Mouse (Mus musculus): ENCODE data around the gene Grap. TPM values are rescaled to one million over a fixed set of nuclear protein-coding genes. Genes with fewer than 3 reads are reported as not detected.

The Grap gene
- 5.8 and 8.6 TPM in 2 replicates for polyA plus RNA-seq (2012; ENCODE audit: insufficient read depth, insufficient read length, missing spikeins)

DNA sequence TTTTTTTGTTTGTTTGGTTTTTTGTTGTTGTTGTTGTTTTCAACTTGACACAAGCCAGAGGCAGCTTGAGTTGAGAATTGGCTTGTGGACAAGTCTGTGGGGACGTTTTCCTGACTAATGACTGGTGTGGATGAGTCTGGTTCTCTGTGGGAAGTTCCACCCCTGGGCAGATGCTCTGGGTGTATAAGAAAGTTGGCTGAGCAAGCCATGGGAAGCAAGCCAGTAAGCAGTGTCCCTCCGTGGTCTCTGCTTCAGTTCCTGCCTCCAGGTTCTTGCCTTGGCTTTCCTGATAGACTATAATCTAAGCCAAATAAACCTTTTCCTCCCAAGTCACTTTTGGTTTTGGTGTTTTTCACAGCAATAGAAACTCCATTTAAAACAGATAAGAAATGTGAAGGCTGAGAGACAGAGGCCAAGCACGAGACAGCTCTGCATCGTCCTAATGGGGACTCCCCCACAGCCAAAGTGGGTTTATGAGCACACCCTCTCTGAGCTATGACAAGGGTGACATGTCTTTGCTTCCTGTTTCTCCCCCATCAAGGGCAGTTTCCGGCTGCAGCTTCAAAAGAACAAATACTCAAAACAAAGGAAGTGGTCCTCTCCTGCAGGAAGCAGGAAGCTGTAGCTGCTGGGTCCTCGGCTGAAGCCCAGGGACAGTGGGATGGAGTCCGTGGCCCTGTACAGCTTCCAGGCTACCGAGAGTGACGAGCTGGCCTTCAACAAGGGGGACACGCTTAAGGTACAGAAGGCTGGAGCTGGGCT is at the start of gene Grap:
Gene Grap (plus strand): TSS at position 580 of the 762 bp plus-strand sequence.
- peak within 1 kb of the TSS; percentile 88 for H3K27ac ChIP-seq (replicated peaks; ENCODE audit: low read depth, low read length)
- H3K4me1 ChIP-seq (ENCODE audit: control insufficient read depth, insufficient read depth, insufficient read length, low read length) = peaks cover 25% of the 10 kb centered on the region
- H3K4me3 ChIP-seq (ENCODE audit: insufficient read depth, low read depth, low read length) = peak within 1 kb of the TSS; percentile 70

DNA sequence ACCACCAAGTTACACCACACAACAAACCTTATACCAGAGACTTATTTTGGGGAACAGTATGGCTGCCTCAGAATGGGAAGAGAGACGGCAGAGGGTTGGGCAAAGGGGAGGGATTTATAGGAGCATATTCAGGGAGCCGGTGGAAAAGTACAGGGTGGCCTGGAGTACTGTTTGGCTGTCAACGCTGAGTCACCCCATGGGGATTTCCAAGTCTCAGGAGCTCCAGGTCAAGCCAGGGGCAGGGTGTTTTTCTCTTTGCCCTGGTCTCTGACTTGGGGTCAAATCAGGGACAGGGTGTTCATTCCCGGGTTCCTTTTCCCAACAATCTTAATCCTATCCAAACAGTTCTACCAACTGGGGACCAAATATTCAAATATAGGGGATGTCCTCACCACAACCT is 45.0 kb upstream of the Grap start:
- peaks cover 14% of the 10 kb centered on the region for H3K4me1 ChIP-seq (ENCODE audit: control insufficient read depth, insufficient read depth, insufficient read length, low read length)
- peak overlapping the region; percentile 78 for H3K27ac ChIP-seq (replicated peaks; ENCODE audit: low read depth, low read length)
- no peak overlapping the region for H3K4me3 ChIP-seq (ENCODE audit: insufficient read depth, low read depth, low read length)

GRCm38 (mm10) chr11:61611197-61611596 is 41.9 kb upstream of the Grap start:
- peak overlapping the region; percentile 64 for H3K27ac ChIP-seq (replicated peaks; ENCODE audit: low read depth, low read length)
- peaks cover 24% of the 10 kb centered on the region for H3K4me1 ChIP-seq (ENCODE audit: control insufficient read depth, insufficient read depth, insufficient read length, low read length)
- H3K4me3 ChIP-seq (ENCODE audit: insufficient read depth, low read depth, low read length) = no peak overlapping the region

DNA sequence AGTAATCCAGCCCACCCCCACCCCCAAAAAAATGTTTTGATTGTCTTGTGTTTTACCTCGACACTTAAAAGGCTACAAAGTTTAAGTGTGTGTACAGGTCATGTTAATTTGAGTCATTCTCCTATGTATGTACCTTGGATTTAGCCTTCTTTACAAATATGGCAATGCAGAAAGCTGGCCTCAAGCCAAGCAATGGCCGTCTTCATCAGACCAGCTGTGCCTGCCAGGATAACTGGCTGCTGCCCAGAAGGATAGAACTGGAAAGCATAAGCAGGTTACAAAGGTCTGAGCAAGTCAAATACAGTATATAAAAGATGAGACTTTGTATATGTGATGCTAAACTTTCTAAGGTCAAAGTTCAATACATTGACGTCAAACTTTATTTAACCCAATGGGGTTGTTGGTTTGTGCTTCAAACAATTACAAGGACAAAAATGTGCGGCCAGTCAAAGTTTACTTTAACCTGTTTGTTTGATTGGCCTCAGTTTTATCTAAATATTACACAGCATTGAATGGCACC is 40.9 kb upstream of the Grap start:
- Histone ChIP-seq H3K27ac (replicated peaks; ENCODE audit: low read depth, low read length) (0 out of 2 replicates have a peak overlapping the region, but pooled peaks have one; percentile 7), H3K4me1 (ENCODE audit: control insufficient read depth, insufficient read depth, insufficient read length, low read length) (peaks cover 33% of the 10 kb centered on the region), H3K4me3 (ENCODE audit: insufficient read depth, low read depth, low read length) (no peak overlapping the region)

GRCm38 (mm10) chr11:61614401-61614800 is 38.7 kb upstream of the Grap start:
- peak overlapping the region; percentile 75 for H3K27ac ChIP-seq (replicated peaks; ENCODE audit: low read depth, low read length)
- peaks cover 42% of the 10 kb centered on the region for H3K4me1 ChIP-seq (ENCODE audit: control insufficient read depth, insufficient read depth, insufficient read length, low read length)
- H3K4me3 ChIP-seq (ENCODE audit: insufficient read depth, low read depth, low read length) = no peak overlapping the region

GRCm38 (mm10) chr11:61615686-61616522 is 37.2 kb upstream of the Grap start:
- Histone ChIP-seq H3K27ac (replicated peaks; ENCODE audit: low read depth, low read length) (peak overlapping the region; percentile 95), H3K4me3 (ENCODE audit: insufficient read depth, low read depth, low read length) (peak overlapping the region; percentile 17; the same call in 1 of the 2 replicates), H3K4me1 (ENCODE audit: control insufficient read depth, insufficient read depth, insufficient read length, low read length) (peaks cover 39% of the 10 kb centered on the region)

DNA sequence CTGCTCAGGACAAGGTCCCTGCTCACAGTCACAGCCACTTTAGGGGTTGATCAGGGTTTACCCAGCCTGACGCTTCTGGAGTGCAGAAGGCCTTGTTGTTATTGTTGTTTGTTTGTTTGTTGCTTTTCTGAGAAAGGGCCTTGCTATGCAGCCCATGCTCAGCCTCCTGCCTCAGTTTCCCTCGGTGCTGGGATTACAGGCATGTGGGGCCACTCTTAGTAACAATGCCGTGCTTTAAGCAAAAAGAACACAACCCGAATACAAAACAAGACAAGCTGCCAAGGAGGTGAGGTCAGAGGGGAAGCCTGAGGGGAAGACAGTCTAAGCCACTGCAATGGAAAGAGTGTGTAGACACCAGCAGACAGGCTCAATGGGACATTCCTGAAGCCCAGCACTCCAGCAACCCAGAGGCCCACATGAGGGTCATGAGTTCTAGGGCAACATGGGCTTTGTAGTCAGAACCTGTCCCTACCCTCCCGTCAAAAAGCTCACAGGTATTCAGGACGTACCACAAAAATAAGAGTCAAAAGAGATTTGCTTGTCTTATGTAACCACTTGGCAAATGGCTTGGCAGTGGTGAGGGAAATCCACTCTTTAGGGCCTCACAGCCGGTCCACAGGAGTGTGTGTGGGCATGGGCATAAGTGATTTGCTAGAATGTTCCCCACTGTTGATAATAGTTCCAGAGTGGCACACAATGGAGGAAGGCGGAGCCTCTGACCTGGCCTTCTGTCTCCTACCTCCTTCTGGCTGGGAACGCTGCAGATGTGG is 36.4 kb upstream of the Grap start:
- peaks cover 39% of the 10 kb centered on the region for H3K4me1 ChIP-seq (ENCODE audit: control insufficient read depth, insufficient read depth, insufficient read length, low read length)
- peak overlapping the region; percentile 17; the same call in 1 of the 2 replicates for H3K4me3 ChIP-seq (ENCODE audit: insufficient read depth, low read depth, low read length)
- peak overlapping the region; percentile 95 for H3K27ac ChIP-seq (replicated peaks; ENCODE audit: low read depth, low read length)

- Histone ChIP-seq H3K4me3 (ENCODE audit: insufficient read depth, low read depth, low read length) (no peak overlapping the region), H3K4me1 (ENCODE audit: control insufficient read depth, insufficient read depth, insufficient read length, low read length) (peaks cover 39% of the 10 kb centered on the region), H3K27ac (replicated peaks; ENCODE audit: low read depth, low read length) (peak overlapping the region; percentile 95)
These were observed 35.6 kb upstream of the Grap start for GRCm38 (mm10) chr11:61617293-61617975.

- Histone ChIP-seq H3K4me3 (ENCODE audit: insufficient read depth, low read depth, low read length) (no peak overlapping the region), H3K27ac (replicated peaks; ENCODE audit: low read depth, low read length) (peak overlapping the region; percentile 95)
These were observed 34.9 kb upstream of the Grap start for GRCm38 (mm10) chr11:61618131-61618530.

GRCm38 (mm10) chr11:61618571-61618970 is 34.5 kb upstream of the Grap start:
- Histone ChIP-seq H3K27ac (replicated peaks; ENCODE audit: low read depth, low read length) (peak overlapping the region; percentile 95), H3K4me1 (ENCODE audit: control insufficient read depth, insufficient read depth, insufficient read length, low read length) (peaks cover 39% of the 10 kb centered on the region), H3K4me3 (ENCODE audit: insufficient read depth, low read depth, low read length) (0 out of 2 replicates have a peak overlapping the region, but pooled peaks have one; percentile 1)

More at GRCm38 (mm10) chr11:61618131-61618530, 34.9 kb upstream of the Grap start:
- H3K4me1 ChIP-seq (ENCODE audit: control insufficient read depth, insufficient read depth, insufficient read length, low read length) = peaks cover 39% of the 10 kb centered on the region

- Histone ChIP-seq H3K4me1 (ENCODE audit: control insufficient read depth, insufficient read depth, insufficient read length, low read length) (peaks cover 37% of the 10 kb centered on the region), H3K27ac (replicated peaks; ENCODE audit: low read depth, low read length) (peak overlapping the region; percentile 94), H3K4me3 (ENCODE audit: insufficient read depth, low read depth, low read length) (no peak overlapping the region; the same call in 1 of the 2 replicates)
These were observed 33.7 kb upstream of the Grap start for GRCm38 (mm10) chr11:61619356-61619755.

DNA sequence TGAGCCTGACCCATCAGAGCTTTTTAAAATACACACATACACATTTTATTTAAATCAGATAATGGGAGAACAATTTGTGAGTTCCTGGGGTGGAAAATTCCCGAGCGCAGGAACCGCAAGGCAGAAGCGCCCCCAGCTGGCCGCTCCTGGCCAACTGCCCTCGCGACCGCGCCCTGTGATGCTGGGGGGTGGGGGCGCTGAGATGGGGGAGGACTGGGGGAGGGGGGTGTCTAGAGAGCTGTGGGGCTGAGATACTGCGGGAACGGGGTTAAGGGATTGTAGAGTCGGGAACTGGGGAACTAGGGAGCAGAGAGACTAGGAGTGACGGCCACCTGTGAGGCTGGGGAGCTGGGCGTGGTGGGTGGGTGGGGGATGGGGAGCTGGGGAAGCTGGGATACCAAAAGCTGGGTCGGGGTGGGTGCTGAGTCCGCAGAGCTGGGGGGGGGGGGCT is 33.2 kb upstream of the Grap start:
- peak overlapping the region; percentile 94 for H3K27ac ChIP-seq (replicated peaks; ENCODE audit: low read depth, low read length)
- H3K4me3 ChIP-seq (ENCODE audit: insufficient read depth, low read depth, low read length) = peak overlapping the region; percentile 58; the same call in 1 of the 2 replicates
- H3K4me1 ChIP-seq (ENCODE audit: control insufficient read depth, insufficient read depth, insufficient read length, low read length) = peaks cover 35% of the 10 kb centered on the region

DNA sequence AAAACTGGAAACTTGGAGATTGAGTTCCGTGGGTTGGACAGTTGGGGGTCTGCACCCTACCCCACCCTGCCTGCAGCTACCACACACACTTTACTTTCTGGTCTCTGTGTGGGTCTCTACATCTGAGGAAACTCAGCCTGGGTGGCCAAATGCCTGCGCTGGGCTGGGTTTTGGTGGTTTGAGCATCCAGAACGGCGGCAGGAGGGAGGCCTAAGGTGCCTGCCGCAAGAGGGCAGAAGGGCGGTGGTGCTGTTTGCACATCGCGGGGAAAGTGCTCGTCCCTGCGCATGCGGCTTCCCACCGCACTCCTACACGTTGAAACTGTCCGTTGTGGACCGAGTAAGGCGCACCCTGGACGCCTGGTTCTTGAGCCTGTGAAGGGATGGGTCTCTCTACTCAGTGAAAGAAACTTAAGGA is 32.8 kb upstream of the Grap start:
- H3K27ac ChIP-seq (replicated peaks; ENCODE audit: low read depth, low read length) = peak overlapping the region; percentile 96
- peak overlapping the region; percentile 58 for H3K4me3 ChIP-seq (ENCODE audit: insufficient read depth, low read depth, low read length)
- H3K4me1 ChIP-seq (ENCODE audit: control insufficient read depth, insufficient read depth, insufficient read length, low read length) = peaks cover 31% of the 10 kb centered on the region

GRCm38 (mm10) chr11:61620762-61621161 is 32.3 kb upstream of the Grap start:
- H3K4me3 ChIP-seq (ENCODE audit: insufficient read depth, low read depth, low read length) = peak overlapping the region; percentile 58
- peak overlapping the region; percentile 80 for H3K27ac ChIP-seq (replicated peaks; ENCODE audit: low read depth, low read length)
- peaks cover 28% of the 10 kb centered on the region for H3K4me1 ChIP-seq (ENCODE audit: control insufficient read depth, insufficient read depth, insufficient read length, low read length)
